Mouse (Mus musculus) testis, adult 2 months (tissue): ENCODE measurements at regions not wholly inside any gene's neighbourhood (a gene's known extent, or its start where the extent isn't known, plus 50 kb on each side); places are given as distances from the start of the nearest gene placed in this dataset.

ENCODE experiments used
- CTCF ChIP-seq: fragments of 200-500 bp; IDR thresholded peaks from 2 replicates; pipeline ENCODE4 v1.5.1; 2012; ENCODE audit warnings: low read depth, mild to moderate bottlenecking, inconsistent platforms, low read length, moderate library complexity; ENCODE audit not compliant: control insufficient read depth, insufficient read depth, insufficient replicate concordance
- POLR2A ChIP-seq: fragments of 200-500 bp; IDR thresholded peaks from 2 replicates; pipeline ENCODE4 v1.6.1; 2012; ENCODE audit warnings: low read depth, mild to moderate bottlenecking, inconsistent platforms, low read length, moderate library complexity; ENCODE audit not compliant: control insufficient read depth

DNA sequence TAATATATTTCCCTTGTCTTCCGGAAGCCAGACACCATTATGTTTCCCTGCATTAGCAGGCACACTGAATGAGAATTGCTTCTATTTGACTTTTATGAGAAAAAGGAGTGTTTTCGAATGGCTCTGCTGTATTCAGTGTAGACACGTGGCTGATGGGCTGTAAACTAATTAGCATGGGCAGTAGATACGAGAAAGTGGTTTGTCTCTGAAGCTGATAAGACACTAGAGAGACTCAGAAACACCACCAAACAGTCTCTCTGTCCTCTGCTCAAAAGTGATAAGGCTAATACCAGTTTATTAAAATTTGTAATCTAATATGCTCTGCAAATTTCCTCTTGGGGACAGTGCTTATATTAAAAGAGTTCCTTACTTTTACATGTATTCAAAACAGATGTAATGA, 205.3 kb upstream of the Tusc1 start:
- TF ChIP-seq CTCF (no peak), POLR2A (no peak)
